28 mouse cellular contexts compared by ENCODE assay signal in genomic region chr15:31875436-31875835, GRCm38 (mm10).
"Had no signal": no experiment of that assay in that cellular context is flagged by ENCODE, and none has a peak within 500 bp of the region (broad histone marks: within the 10 kb centered on the region; RNA-seq: fewer than 3 reads in every experiment).

No protein-coding gene starts in this region.

- H3K36me3 ChIP-seq: limb, embryonic 10.5 days; limb, embryonic 12.5 days; limb, embryonic 13.5 days; limb, embryonic 15.5 days; liver, embryonic 12.5 days; liver, embryonic 13.5 days; liver, embryonic 15.5 days; lung, embryonic 15.5 days; midbrain, embryonic 10.5 days; midbrain, embryonic 12.5 days; midbrain, embryonic 13.5 days; midbrain, embryonic 15.5 days had no signal

- H3K27ac ChIP-seq: left cerebral cortex, adult 2 months; limb, embryonic 10.5 days; limb, embryonic 12.5 days; limb, embryonic 13.5 days; limb, embryonic 15.5 days; liver, embryonic 12.5 days; liver, embryonic 13.5 days; liver, embryonic 14.5 days; liver, embryonic 15.5 days; lung, embryonic 15.5 days; macrophage; midbrain, embryonic 10.5 days; midbrain, embryonic 12.5 days; midbrain, embryonic 13.5 days; midbrain, embryonic 15.5 days had no signal

- DNase-seq: left cerebral cortex, postnatal 4 days; liver; liver, embryonic 13.5 days; liver, postnatal 0 days; lung, adult 18-20 months; lung, adult 2 months; lung, embryonic 14.5 days; lung, postnatal 10 days; lung, postnatal 14 days; lung, postnatal 36 days; lung, postnatal 4 days; midbrain, embryonic 14.5 days had no signal

- H3K27me3 ChIP-seq: limb, embryonic 12.5 days; limb, embryonic 13.5 days; limb, embryonic 15.5 days; liver, embryonic 12.5 days; liver, embryonic 13.5 days; liver, embryonic 15.5 days; lung, embryonic 15.5 days; megakaryocyte, embryonic 14.5 days; midbrain, embryonic 12.5 days; midbrain, embryonic 13.5 days; midbrain, embryonic 15.5 days had no signal

- H3K4me1 ChIP-seq: limb, embryonic 15.5 days; liver, embryonic 12.5 days; liver, embryonic 13.5 days; liver, embryonic 15.5 days; megakaryocyte, embryonic 14.5 days; midbrain, embryonic 10.5 days; midbrain, embryonic 12.5 days; midbrain, embryonic 13.5 days; midbrain, embryonic 15.5 days had no signal

- H3K4me3 ChIP-seq: left cerebral cortex, adult 2 months; limb, embryonic 10.5 days; limb, embryonic 12.5 days; limb, embryonic 13.5 days; limb, embryonic 15.5 days; liver, embryonic 12.5 days; liver, embryonic 13.5 days; liver, embryonic 15.5 days; lung, embryonic 15.5 days; megakaryocyte, embryonic 14.5 days; midbrain, embryonic 10.5 days; midbrain, embryonic 12.5 days; midbrain, embryonic 13.5 days; midbrain, embryonic 15.5 days; myocyte had no signal
